Mouse (Mus musculus): ENCODE data around the gene Snap47. TPM values are rescaled to one million over a fixed set of nuclear protein-coding genes. Genes with fewer than 3 reads are reported as not detected.

Snap47 gene
- polyA plus RNA-seq, 1 experiment from 2014 or later, result 88.7 TPM

- H3K27ac ChIP-seq, result peak overlapping the region; percentile 92
- H3K9ac ChIP-seq, result no peak overlapping the region
- WGBS, result 54% methylated on average over 9 of the region's 9 CpGs
- H3K4me2 ChIP-seq, result no peak overlapping the region
- peaks cover 13% of the 10 kb centered on the region for H3K4me1 ChIP-seq
- peak; percentile 23; the same call in 1 of the 2 replicates for ATAC-seq (ENCODE audit: insufficient read depth, low FRiP score, low read depth)
- H3K27me3 ChIP-seq (replicated peaks), result no peaks in the 10 kb centered on the region
- no peaks in the 10 kb centered on the region for H3K9me3 ChIP-seq
- no peak overlapping the region for H3K4me3 ChIP-seq (replicated peaks)
- no peaks in the 10 kb centered on the region for H3K36me3 ChIP-seq
Measured at GRCm38 (mm10) chr11:59364007-59364406, 87.0 kb downstream of the Snap47 start.

- Histone ChIP-seq H3K9me3 (no peaks in the 10 kb centered on the region), H3K4me2 (no peak overlapping the region), H3K4me3 (replicated peaks) (no peak overlapping the region), H3K27me3 (replicated peaks) (no peaks in the 10 kb centered on the region), H3K36me3 (no peaks in the 10 kb centered on the region), H3K9ac (no peak overlapping the region), H3K27ac (no peak overlapping the region), H3K4me1 (peaks cover 13% of the 10 kb centered on the region)
- 70% methylated on average over 9 of the region's 9 CpGs for WGBS
- ATAC-seq (ENCODE audit: insufficient read depth, low FRiP score, low read depth), result no peak
Measured at GRCm38 (mm10) chr11:59361291-59361690, 89.7 kb downstream of the Snap47 start.

Other genes with a start within 250 kb of the Snap47 start
- 84.4 and 90.4 TPM in 2 replicates for gene Mrpl55, start 248.7 kb downstream of the Snap47 start, polyA plus RNA-seq (2015; fragmentation: Nextera tagmentation; extraction: Ambion mirVana)
- 27.7 and 29.2 TPM in 2 replicates for gene 2310033P09Rik, start 242.9 kb downstream of the Snap47 start, polyA plus RNA-seq (2015; fragmentation: Nextera tagmentation; extraction: Ambion mirVana)
- gene Arf1, start 222.9 kb downstream of the Snap47 start, polyA plus RNA-seq (2015; fragmentation: Nextera tagmentation; extraction: Ambion mirVana), result 666 and 701 TPM in 2 replicates
- 0.15 and 0.23 TPM in 2 replicates for gene Wnt3a, start 160.4 kb downstream of the Snap47 start, polyA plus RNA-seq (2015; fragmentation: Nextera tagmentation; extraction: Ambion mirVana)
- gene Wnt9a, start 144.3 kb downstream of the Snap47 start, polyA plus RNA-seq (2015; fragmentation: Nextera tagmentation; extraction: Ambion mirVana), result 4.9 and 5.3 TPM in 2 replicates
- gene Prss38, start 75.5 kb downstream of the Snap47 start, polyA plus RNA-seq (2015; fragmentation: Nextera tagmentation; extraction: Ambion mirVana), result 0.10 TPM in 1 of 2 replicates, not detected in the other
- gene Jmjd4, start 1.1 kb downstream of the Snap47 start, polyA plus RNA-seq (2015; fragmentation: Nextera tagmentation; extraction: Ambion mirVana), result 10.5 and 11.0 TPM in 2 replicates
- gene Zfp867, start 21.3 kb upstream of the Snap47 start, polyA plus RNA-seq (2015; fragmentation: Nextera tagmentation; extraction: Ambion mirVana), result 6.0 and 6.6 TPM in 2 replicates
- gene Zkscan17, start 75.6 kb upstream of the Snap47 start, polyA plus RNA-seq (2015; fragmentation: Nextera tagmentation; extraction: Ambion mirVana), result 17.0 and 18.0 TPM in 2 replicates
- gene Nlrp3, start 90.4 kb upstream of the Snap47 start, polyA plus RNA-seq (2015; fragmentation: Nextera tagmentation; extraction: Ambion mirVana), result 0.41 and 0.80 TPM in 2 replicates
- gene Olfr222, start 125.0 kb upstream of the Snap47 start, polyA plus RNA-seq (2015; fragmentation: Nextera tagmentation; extraction: Ambion mirVana), result not detected in 2 replicates
- not detected in 2 replicates for gene Olfr223, start 142.1 kb upstream of the Snap47 start, polyA plus RNA-seq (2015; fragmentation: Nextera tagmentation; extraction: Ambion mirVana)
- 75.3 and 78.2 TPM in 2 replicates for gene Mprip, start 210.1 kb upstream of the Snap47 start, polyA plus RNA-seq (2015; fragmentation: Nextera tagmentation; extraction: Ambion mirVana)